Mouse (Mus musculus): Measurements from ENCODE around the gene Tespa1.
"Not testable (repeated sequence)": the region's sequence is repeated elsewhere in the genome, so short reads cannot be mapped to it uniquely, and the experiment has no call there.

The Tespa1 gene

GRCm38 (mm10) chr10:130322637-130323036 is at the start of gene Tespa1:
Gene Tespa1 (plus strand): TSS chr10:130322870.
- DNase-seq (ENCODE audit: low read depth, low spot score) = no peak

GRCm38 (mm10) chr10:130275759-130276158 is 46.9 kb upstream of the Tespa1 start:
- no peak for DNase-seq (ENCODE audit: low read depth, low spot score)

DNA sequence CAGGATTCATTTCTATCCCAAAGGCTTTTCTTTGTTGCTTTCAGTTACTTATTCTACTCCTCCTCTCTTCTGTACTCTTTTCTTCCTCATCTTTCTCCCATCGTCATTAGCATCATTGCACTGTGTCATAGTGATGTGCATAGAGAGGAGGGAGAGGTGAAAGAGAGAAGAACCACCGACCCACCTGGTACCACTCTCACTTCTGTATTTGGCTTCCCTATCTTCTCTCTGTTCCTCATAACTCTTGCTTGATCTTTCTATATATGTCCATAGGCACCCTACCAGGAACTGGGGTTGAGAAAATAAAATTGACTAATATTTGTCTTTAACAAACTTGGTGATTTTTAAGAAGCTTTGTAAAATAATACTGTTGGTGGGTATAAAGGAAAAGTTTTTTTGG is 46.2 kb upstream of the Tespa1 start:
- no peak for DNase-seq (ENCODE audit: low read depth, low spot score)

DNA sequence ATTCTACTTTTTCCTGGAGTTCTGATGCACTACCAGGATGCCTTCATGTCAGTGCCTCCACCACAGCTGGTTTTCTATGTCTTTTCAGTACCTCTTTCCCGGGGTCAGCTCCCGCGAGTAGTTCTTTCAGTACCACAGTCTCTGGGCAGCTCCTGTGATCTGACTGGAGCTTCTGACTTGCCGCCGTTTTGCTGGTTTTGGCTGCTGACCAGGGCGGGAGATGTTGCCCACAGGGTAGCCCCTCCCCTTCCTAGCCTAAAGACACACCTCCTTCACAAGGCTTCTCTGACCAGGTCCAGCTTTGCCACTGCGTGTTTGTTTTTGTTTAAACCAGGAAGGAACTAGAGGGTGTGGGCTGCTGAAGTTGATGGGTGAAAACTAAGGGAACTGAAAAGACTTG is 42.6 kb upstream of the Tespa1 start, which contains the start of gene Neurod4:
Gene Neurod4, minus strand, starts transcription at position 175 of the 400 bp plus-strand sequence.
- DNase-seq (ENCODE audit: low read depth, low spot score) = peak; percentile 83

- no peak for DNase-seq (ENCODE audit: low read depth, low spot score)
Observed at GRCm38 (mm10) chr10:130281982-130282449, 40.7 kb upstream of the Tespa1 start.

DNA sequence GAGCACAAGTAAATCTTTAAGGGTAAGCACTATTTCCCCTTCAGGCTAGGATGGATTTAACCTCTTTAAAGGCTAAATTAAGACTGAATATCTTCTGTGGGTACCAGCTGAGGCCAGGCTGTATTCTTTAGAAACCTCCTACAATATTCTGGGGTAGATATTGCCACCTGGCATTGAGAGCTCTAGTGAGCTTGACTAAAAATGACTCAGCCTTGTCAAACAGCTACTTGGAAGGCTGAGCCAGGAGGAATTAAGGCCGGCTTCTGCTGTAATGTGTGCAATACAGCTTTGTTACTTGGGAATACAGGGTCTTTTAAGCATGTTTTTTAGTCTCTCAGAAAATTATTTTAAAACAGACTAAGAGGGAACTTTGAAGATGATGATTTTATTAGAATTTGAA is 35.5 kb upstream of the Tespa1 start:
- no peak for DNase-seq (ENCODE audit: low read depth, low spot score)

DNA sequence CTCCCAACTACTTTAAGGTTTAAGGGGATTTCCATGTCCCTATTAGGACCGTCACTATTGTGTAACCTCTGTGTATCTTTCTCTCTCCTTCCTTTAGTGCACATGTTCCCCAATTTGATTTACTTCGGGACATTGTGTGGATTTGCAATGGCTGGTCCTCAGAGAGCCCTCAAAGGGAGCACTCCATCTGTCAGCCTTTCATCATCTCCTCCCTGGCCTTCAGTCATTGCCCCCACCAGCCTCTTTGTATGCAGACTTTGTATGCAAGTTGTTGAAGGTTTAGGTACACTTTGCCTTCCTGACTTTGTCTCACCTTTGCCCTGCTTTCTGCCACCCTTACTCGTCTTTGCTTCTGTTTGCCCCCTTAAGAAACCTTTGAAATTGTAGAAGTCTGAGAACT is 34.7 kb upstream of the Tespa1 start:
- DNase-seq (ENCODE audit: low read depth, low spot score) = no peak

DNA sequence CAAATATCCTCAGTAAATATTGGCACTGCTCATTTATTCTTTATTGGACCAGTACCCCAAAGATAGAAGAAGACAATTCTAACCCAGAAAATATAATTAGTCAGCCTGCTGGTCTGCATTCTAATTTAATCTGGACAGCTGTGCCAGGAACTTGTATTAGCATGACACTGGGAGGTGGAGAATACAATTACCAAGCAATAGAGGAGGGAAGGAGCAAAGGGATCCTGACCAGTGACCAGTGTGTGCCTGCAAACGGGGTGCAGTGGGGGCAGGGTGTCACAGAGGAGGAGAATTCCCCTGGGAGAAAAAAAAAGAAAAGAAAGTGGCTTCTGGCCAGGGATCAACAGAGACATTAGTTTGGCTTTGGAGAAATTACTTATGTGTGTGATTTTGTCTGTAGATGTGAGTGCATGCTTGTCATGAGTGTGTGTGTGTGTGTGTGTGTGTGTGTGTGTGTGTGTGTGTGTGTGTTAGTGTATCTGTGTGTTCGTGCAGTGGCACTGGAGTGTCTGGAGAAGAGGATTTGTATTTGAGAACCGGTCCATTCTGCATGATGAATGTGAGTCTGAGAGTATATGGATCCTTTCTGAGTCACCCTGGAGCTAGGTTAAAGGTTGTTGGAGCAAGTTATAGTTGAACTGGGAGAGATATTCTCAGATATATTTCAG is 28.8 kb upstream of the Tespa1 start:
- peak; percentile 36 for DNase-seq (ENCODE audit: low read depth, low spot score)

DNA sequence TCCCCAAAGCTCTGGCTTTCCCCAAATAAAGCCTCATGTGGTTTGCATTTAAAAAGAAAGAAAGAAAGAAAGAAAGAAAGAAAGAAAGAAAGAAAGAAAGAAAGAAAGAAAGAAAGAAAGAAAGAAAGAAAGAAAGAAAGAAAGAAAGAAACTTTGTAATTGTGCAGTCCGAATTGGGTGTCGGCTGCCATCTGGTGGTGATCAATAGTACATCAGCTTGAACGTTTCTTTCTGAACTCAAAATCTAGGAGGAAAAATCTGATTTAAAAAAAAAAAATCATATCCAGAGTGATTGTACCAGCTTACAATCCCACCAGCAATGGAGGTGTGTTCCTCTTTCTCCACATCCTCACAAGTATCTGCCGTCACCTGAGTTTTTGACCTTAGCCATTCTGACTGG is 23.9 kb upstream of the Tespa1 start:
- peak; percentile 24 for DNase-seq (ENCODE audit: low read depth, low spot score)

DNA sequence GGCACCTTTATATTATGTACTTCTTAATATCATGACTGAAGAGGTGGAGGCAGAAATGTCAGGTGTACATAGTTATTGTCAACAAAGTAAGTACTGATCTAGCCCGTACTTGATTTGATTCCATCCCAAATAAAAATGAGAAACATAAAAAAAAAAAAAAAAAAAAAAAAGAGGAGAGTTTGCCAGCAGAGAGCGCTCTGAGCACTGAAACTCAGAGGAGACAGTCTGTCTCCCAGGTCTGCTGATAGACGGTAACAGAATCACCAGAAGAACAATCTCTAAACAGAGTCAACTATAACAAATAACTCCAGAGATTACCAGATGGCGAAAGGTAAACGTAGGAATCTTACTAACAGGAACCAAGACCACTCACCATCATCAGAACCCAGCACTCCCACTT is 18.5 kb upstream of the Tespa1 start:
- DNase-seq (ENCODE audit: low read depth, low spot score) = not testable (repeated sequence)

- DNase-seq (ENCODE audit: low read depth, low spot score) = no peak
Observed at GRCm38 (mm10) chr10:130311534-130312227, 11.0 kb upstream of the Tespa1 start.

GRCm38 (mm10) chr10:130313531-130313930 is 9.1 kb upstream of the Tespa1 start:
- peak; percentile 30 for DNase-seq (ENCODE audit: low read depth, low spot score)

DNA sequence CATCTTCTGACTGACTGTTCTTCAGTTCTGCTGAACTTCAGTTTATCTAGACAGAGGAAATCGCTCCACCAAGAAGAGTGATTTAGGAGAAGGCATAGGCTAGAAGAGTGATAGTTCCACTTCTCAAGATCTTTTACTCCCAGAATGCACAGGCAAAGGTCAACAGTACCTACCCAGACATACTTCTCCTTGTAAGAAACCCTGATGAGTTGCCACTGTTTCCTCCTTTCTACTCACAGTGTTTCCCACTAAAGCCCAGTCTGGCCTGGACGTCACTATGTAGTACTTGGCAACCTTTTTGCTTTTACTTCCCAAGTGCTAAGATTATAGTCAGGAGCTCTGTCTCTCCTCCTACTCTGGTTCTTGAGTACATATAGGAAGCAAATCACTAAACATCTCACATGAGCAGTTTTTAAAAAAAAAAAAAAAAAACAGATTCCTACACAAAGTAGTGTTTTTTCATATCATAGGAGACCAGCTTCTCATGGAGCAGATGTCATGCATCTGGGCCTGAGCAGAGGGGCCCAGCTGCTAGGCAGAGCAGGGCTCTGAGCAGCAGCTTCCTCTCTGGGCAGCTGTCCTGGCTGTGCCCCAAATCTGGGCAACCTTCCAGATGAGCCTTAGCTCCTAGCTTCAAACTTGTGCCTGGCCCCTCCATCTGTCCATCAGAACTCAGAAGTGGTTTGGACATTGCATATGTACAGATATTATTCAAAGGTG is 8.4 kb upstream of the Tespa1 start:
- no peak for DNase-seq (ENCODE audit: low read depth, low spot score)

DNA sequence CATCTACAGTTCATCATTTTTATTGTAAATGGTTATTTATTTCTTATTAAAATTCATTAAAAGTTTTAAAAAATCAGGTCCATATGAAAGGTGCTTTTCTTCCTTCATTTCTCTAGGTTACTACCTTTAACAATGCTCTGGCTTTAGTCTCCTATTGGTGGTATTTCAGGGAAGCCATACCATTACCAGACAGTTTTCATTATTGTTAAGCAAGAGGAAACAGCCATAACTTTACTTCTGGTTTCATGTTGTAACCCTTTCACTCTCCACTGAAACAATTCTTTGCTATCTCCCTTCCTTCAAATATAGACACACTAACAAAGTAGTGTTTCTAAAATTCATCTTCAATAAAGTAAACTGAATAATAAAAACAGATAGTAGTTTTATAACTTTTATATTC is 6.8 kb upstream of the Tespa1 start:
- no peak for DNase-seq (ENCODE audit: low read depth, low spot score)

GRCm38 (mm10) chr10:130318720-130319119 is 4.0 kb upstream of the Tespa1 start:
- no peak for DNase-seq (ENCODE audit: low read depth, low spot score)

DNA sequence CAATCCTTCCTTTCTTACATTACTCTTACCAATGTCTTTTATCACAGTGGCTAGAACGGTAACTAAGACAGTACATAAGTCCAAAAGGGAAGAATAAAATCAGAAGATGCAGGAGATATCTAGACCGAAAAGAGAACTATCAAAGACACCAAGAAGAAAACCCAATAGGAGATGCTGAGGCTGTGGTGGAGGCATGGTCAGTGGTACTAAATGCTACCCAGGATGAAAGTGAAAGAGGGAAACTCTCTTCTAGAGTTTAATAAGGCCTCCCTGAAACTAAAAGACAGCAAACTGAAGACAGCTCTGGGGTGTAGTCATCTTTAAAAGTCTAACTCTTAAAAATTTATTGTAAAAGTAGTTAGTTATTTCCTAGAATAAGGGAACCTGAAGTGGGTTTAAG is 2.0 kb upstream of the Tespa1 start:
- no peak for DNase-seq (ENCODE audit: low read depth, low spot score)

DNA sequence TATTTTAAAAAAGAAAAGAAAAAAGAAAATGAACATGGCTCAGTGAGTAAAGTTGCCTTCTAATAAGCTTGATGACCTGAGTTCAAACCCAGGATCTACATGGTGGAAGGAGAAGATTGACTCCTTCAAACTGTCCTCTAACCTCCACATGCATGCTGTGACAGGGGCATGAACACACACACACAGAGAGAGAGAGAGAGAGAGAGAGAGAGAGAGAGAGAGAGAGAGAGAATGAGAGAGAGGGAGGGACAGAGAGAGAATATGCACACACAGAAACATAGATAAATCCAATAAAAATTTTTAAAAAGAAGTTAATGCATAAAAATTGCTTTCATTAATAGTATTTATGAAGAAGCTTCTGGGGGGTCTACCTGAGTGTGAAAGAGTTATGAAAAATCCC is 608 bp upstream of the Tespa1 start:
- DNase-seq (ENCODE audit: low read depth, low spot score) = no peak

DNA sequence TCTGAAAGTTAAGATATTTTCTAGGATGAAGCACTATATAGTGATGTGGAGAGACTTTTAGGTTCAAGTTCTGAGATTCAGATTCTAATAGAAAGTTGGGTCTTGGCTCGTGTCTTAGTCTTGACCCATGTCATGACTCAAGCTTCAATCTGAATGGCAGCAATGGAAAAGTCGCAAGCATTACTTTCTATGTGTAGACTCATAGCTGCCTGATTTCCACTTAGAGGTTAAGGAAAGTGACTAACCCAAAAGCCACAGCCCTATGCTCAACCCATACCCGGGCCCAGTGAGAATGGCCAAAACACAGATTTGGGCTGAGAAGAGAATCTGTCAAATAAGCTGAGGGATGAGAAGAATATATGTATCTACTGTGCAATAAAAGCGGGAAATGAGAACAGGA is 1.6 kb downstream of the Tespa1 start:
- DNase-seq (ENCODE audit: low read depth, low spot score) = no peak

- DNase-seq (ENCODE audit: low read depth, low spot score) = no peak
Observed at GRCm38 (mm10) chr10:130330711-130331110, 8.0 kb downstream of the Tespa1 start.

GRCm38 (mm10) chr10:130336385-130336784 is 13.7 kb downstream of the Tespa1 start:
- no peak for DNase-seq (ENCODE audit: low read depth, low spot score)

DNA sequence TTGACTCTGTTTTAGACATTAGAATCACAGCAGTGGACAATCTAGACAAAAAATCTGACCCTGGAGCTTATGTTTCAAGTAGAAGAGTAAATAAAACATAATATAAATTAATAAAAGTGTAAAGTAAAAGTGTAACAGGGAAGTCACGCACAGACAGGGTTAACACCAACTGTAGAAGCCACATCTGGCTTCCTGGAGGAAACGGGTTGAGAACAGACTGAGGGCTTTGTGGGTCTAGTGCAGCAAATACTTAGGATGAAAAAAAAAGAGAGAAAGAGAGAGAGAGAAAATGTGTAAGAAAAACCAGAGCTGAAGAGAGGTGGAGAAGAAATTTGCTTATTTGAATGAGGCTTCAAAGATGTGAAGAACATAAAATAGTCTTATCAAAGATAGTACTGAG is 14.9 kb downstream of the Tespa1 start:
- DNase-seq (ENCODE audit: low read depth, low spot score) = no peak

DNA sequence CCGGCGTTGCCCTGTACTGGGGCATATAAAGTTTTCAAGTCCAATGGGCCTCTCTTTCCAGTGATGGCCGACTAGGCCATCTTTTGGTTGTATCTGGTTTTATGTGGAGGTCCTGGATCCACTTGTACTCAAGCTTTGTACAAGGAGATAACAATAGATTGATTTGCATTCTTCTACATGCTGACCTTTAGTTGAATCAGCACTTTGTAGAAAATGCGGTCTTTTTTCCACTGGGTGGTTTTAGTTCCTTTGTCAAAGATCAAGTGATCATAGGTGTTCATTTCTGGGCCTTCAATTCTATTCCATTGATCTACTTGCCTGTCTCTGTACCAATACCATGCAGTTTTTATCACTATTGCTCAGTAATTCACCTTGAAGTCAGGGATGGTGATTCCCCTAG is 17.4 kb downstream of the Tespa1 start:
- DNase-seq (ENCODE audit: low read depth, low spot score) = not testable (repeated sequence)

DNA sequence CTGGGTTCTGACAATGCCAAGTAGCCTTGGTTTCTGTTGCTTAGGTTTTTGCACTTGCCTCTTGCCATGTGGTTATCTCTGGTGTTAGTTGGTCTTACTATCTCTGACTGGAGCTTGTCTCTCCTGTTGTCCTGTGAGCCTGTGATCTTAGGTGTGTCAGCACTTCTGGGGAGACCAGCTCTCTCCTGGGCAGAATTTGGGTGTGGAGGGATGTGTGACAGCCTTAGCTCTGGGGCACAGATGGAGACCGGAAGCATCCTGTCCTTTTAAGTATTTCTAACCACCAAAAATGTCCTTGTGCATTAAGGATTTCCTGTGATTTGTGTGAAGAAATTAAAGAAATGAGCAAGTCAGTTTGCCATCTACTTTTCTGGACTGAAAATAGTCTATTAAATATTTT is 21.4 kb downstream of the Tespa1 start:
- DNase-seq (ENCODE audit: low read depth, low spot score) = no peak

Measured in ZHBTc4 (cell line).